Comparison of ENCODE assay signal across 8 mouse cellular contexts in the genomic region with DNA sequence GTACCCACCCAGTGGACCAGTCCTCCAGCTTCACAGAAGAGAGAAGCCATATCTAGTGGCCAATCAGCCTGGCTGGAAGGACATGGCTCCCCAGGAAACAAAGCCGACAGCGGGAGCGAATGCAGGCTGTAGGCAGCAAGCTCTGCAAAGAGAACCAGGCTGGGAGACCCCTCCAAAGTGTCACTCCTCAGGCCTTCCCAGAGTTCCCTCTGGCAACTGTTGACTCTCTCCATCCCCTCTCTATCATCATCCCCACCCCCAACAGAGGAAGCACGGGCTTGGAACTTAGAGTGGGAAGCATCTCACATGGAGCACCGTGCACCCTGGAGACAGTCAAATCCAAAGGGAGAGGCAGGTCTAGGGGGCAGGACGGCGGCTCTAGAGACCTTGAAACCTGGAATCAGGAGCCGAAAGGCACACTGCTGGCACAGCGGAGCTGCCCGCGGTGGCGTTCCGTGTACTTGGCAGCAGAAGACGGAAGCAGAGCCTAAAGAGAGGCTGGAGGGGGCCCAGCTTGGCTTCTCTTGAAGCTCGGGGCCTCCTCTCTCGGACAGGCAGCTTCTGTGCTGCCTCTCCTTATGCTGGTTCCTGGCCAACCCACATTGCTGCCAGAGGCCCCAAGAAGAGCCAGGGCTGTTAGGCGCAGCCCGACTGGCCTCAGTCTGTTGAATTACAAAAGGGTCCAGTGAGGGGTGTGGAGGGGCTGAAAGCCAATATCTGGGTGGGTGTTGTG. TPM values are rescaled to one million over a fixed set of nuclear protein-coding genes. Genes with fewer than 3 reads are reported as not detected.
DNase-seq lines count a peak whose midpoint lies in the region; ATAC-seq and TF ChIP-seq lines count a peak whose summit lies in the region.

No protein-coding gene starts in this region.

- 68% methylated on average over 18 of the region's 18 CpGs for WGBS in hindbrain, embryonic 13.5 days
- 79% methylated on average over 18 of the region's 18 CpGs for WGBS in hindbrain, embryonic 11.5 days
- 52% methylated on average over 18 of the region's 18 CpGs for WGBS in midbrain, postnatal 0 days
- 71% methylated on average over 18 of the region's 18 CpGs for WGBS in kidney, embryonic 16.5 days

- H3K9me3 ChIP-seq in hindbrain, embryonic 13.5 days, result no peaks in the 10 kb centered on the region; the same call in 1 of the 2 replicates
- H3K9me3 ChIP-seq in hindbrain, embryonic 11.5 days (ENCODE audit: control insufficient read depth, low read length), result no peaks in the 10 kb centered on the region
- H3K9me3 ChIP-seq in midbrain, postnatal 0 days (ENCODE audit: low read length), result no peaks in the 10 kb centered on the region
- H3K9me3 ChIP-seq in kidney, embryonic 16.5 days (ENCODE audit: low read length), result peaks cover 6% of the 10 kb centered on the region

- no peak overlapping the region for H3K9ac ChIP-seq in hindbrain, embryonic 13.5 days
- no peak overlapping the region for H3K9ac ChIP-seq in hindbrain, embryonic 11.5 days (ENCODE audit: low read depth, low read length)
- H3K9ac ChIP-seq in midbrain, postnatal 0 days (replicated peaks; ENCODE audit: low read length, poor library complexity, severe bottlenecking), result no peak overlapping the region
- no peak overlapping the region for H3K9ac ChIP-seq in kidney, embryonic 16.5 days (replicated peaks; ENCODE audit: low read length)

- no peak overlapping the region for H3K4me3 ChIP-seq in hindbrain, embryonic 13.5 days
- no peak overlapping the region for H3K4me3 ChIP-seq in hindbrain, embryonic 11.5 days (ENCODE audit: low read depth, low read length)
- H3K4me3 ChIP-seq in midbrain, postnatal 0 days (ENCODE audit: low read depth, low read length), result no peak overlapping the region
- H3K4me3 ChIP-seq in kidney, embryonic 16.5 days (ENCODE audit: low read length), result no peak overlapping the region

- ATAC-seq in hindbrain, embryonic 13.5 days (ENCODE audit: low FRiP score), result peak; percentile 47
- no peak for ATAC-seq in hindbrain, embryonic 11.5 days (ENCODE audit: low FRiP score)
- ATAC-seq in midbrain, postnatal 0 days (ENCODE audit: low FRiP score), result peak; percentile 80
- ATAC-seq in kidney, embryonic 16.5 days (ENCODE audit: low FRiP score, low TSS enrichment), result no peak
- ATAC-seq in megakaryocyte-erythroid progenitor cell, adult 5-6 weeks (replicated peaks; ENCODE audit: low FRiP score, low TSS enrichment, poor library complexity, severe bottlenecking), result no peak

- no peak for DNase-seq in hindbrain, embryonic 11.5 days (ENCODE audit: low spot score)
- peak; percentile 90 to 96 for DNase-seq in cerebellum, postnatal 10 days
- peak; percentile 58 for DNase-seq in heart, adult 8-10 months (ENCODE audit: low spot score)
- peak; percentile 30 to 65 for DNase-seq in left cerebral cortex, adult 9 months (ENCODE audit: low spot score in 2 of 2)
- DNase-seq in midbrain, postnatal 0 days (ENCODE audit: low spot score), result peak; percentile 93

- no peaks in the 10 kb centered on the region for H3K36me3 ChIP-seq in hindbrain, embryonic 13.5 days
- no peaks in the 10 kb centered on the region for H3K36me3 ChIP-seq in hindbrain, embryonic 11.5 days (ENCODE audit: control insufficient read depth, insufficient read depth, low read length)
- H3K36me3 ChIP-seq in midbrain, postnatal 0 days (ENCODE audit: insufficient read depth, low read length), result no peaks in the 10 kb centered on the region
- no peaks in the 10 kb centered on the region for H3K36me3 ChIP-seq in kidney, embryonic 16.5 days (ENCODE audit: insufficient read depth, low read length)

- H3K4me2 ChIP-seq in hindbrain, embryonic 13.5 days, result no peak overlapping the region
- H3K4me2 ChIP-seq in hindbrain, embryonic 11.5 days (replicated peaks; ENCODE audit: low read depth, low read length), result no peak overlapping the region
- no peak overlapping the region for H3K4me2 ChIP-seq in midbrain, postnatal 0 days (ENCODE audit: low read depth, low read length, poor library complexity, severe bottlenecking)
- no peak overlapping the region for H3K4me2 ChIP-seq in kidney, embryonic 16.5 days (replicated peaks; ENCODE audit: low read depth, low read length)

- TF ChIP-seq CTCF in midbrain, postnatal 0 days (IDR thresholded peaks at IDR 0.05), result no peak

- peaks cover 35% of the 10 kb centered on the region for H3K4me1 ChIP-seq in hindbrain, embryonic 13.5 days (replicated peaks)
- H3K4me1 ChIP-seq in hindbrain, embryonic 11.5 days (replicated peaks; ENCODE audit: control insufficient read depth, insufficient read depth, low read length), result no peaks in the 10 kb centered on the region; the same call in 1 of the 2 replicates
- H3K4me1 ChIP-seq in midbrain, postnatal 0 days (ENCODE audit: insufficient read depth, low read length), result peaks cover 6% of the 10 kb centered on the region; the same call in 1 of the 2 replicates
- H3K4me1 ChIP-seq in kidney, embryonic 16.5 days (ENCODE audit: insufficient read depth, low read length), result peaks cover 16% of the 10 kb centered on the region

- H3K27ac ChIP-seq in hindbrain, embryonic 13.5 days, result peak overlapping the region; percentile 36; the same call in 1 of the 2 replicates
- no peak overlapping the region for H3K27ac ChIP-seq in hindbrain, embryonic 11.5 days (ENCODE audit: low read depth, low read length)
- 0 out of 2 replicates have a peak overlapping the region, but pooled peaks have one; percentile 26 for H3K27ac ChIP-seq in midbrain, postnatal 0 days (ENCODE audit: low read depth, low read length)
- no peak overlapping the region for H3K27ac ChIP-seq in kidney, embryonic 16.5 days (ENCODE audit: low read length)

- 0 out of 2 replicates have a peak, but pooled peaks cover 4% of the 10 kb centered on the region for H3K27me3 ChIP-seq in hindbrain, embryonic 13.5 days
- no peaks in the 10 kb centered on the region for H3K27me3 ChIP-seq in hindbrain, embryonic 11.5 days (ENCODE audit: control insufficient read depth, insufficient read depth, low read length)
- no peaks in the 10 kb centered on the region for H3K27me3 ChIP-seq in midbrain, postnatal 0 days (ENCODE audit: insufficient read depth, low read length)
- no peaks in the 10 kb centered on the region for H3K27me3 ChIP-seq in kidney, embryonic 16.5 days (ENCODE audit: insufficient read depth, low read length)

RNA-seq across cellular contexts. Expression of a gene that starts 41.3 kb away (rescaled TPM):
- polyA plus RNA-seq in hindbrain, embryonic 13.5 days (2015; fragmentation: Nextera tagmentation; extraction: Ambion mirVana), result 7.1 and 8.8 TPM in 2 replicates
- 2.7 and 4.6 TPM in 2 replicates for polyA plus RNA-seq in hindbrain, embryonic 11.5 days (2014; fragmentation: Nextera tagmentation; extraction: Ambion mirVana)
- total RNA-seq in heart, adult 8-10 months (2022), result 10 to 100 TPM; 10.3 to 15.2 (median 13.1) TPM
- 38.3 and 42.7 TPM in 2 replicates for total RNA-seq in midbrain, postnatal 0 days (2014; rRNA removed)
- 17.8 and 19.3 TPM in 2 replicates for polyA plus RNA-seq in midbrain, postnatal 0 days (2015; fragmentation: Nextera tagmentation; extraction: Ambion mirVana)
- 0.96 and 1.4 TPM in 2 replicates for polyA plus RNA-seq in kidney, embryonic 16.5 days (2015; fragmentation: Nextera tagmentation; extraction: Ambion mirVana)
- total RNA-seq in megakaryocyte-erythroid progenitor cell, adult 5-6 weeks (2014; fragmentation: Nextera tagmentation), result not detected in 2 replicates
- total RNA-seq in megakaryocyte-erythroid progenitor cell, adult 5-6 weeks (2017), result not detected in 2 replicates

Comparison
In these comparisons a context has a peak if more than half of its experiments do, and no peak if none do; other contexts are left out.
1. ATAC-seq: peak in hindbrain, embryonic 13.5 days (single experiment) and midbrain, postnatal 0 days (single experiment); none in hindbrain, embryonic 11.5 days (single experiment), kidney, embryonic 16.5 days (single experiment) and megakaryocyte-erythroid progenitor cell, adult 5-6 weeks (single experiment).
2. H3K27ac ChIP-seq: peak in hindbrain, embryonic 13.5 days (single experiment) and midbrain, postnatal 0 days (single experiment); none in hindbrain, embryonic 11.5 days (single experiment) and kidney, embryonic 16.5 days (single experiment).